Mouse (Mus musculus): ENCODE measurements around the gene Alg11. TPM values are rescaled to one million over a fixed set of nuclear protein-coding genes. Genes with fewer than 3 reads are reported as not detected.

Gene Alg11
- total RNA-seq (2021), result 10 to 100 TPM; 30.6 to 32.0 TPM
- long read RNA-seq, experiment 1, full-length matches to known transcripts, result 5 of 22 reads
- long read RNA-seq, experiment 1, partial matches to known transcripts, result 2 of 22 reads
- long read RNA-seq, experiment 1, other reads (novel, unspliced or antisense), result 15 of 22 reads
- long read RNA-seq, experiment 2, full-length matches to known transcripts, result 10 of 16 reads
- long read RNA-seq, experiment 2, partial matches to known transcripts, result 1 of 16 reads
- long read RNA-seq, experiment 2, other reads (novel, unspliced or antisense), result 5 of 16 reads

DNA sequence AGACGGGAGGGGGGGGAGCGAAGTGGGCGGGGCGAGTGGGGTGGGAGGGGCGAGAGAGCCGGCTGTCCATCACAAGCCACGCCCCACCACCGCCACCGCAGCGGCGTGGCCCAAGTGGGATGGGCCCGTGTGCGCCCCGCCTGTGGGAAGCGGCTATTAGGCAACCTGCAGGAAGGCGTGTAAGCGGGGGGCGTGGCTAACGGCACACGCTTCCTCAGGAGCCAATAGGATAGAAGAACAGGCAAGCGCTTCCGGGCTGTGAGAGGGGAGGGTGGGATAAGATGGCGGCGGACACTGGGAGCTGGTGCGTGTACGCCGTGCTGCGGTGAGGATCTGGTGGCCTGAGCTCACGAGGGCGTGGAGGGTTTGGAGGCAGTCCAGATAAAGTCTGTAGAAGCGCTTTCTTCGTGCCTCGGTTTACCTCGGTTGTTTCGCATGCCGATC lies at the start of gene Alg11:
TSS of gene Alg11 (plus strand) at position 276 of the 444 bp plus-strand sequence.
- Histone ChIP-seq H3K4me3 (peak within 1 kb of the TSS; percentile 69), H3K27ac (peak within 1 kb of the TSS; percentile 66)
- peak; percentile 93 to 98 for DNase-seq (ENCODE audit: extremely low spot score in 1 of 2, low spot score in 2 of 2)
- intact Hi-C loops (cut with DNase I), result loop anchor here (2.0 to 5.0 kb wide), 2 partner anchors 106 to 337 kb away; partner anchors contain the start of genes Nek3 and Slc25a15
- no peak for TF ChIP-seq CTCF (IDR thresholded peaks at IDR 0.05)

- DNase-seq (ENCODE audit: extremely low spot score in 1 of 2, low spot score in 2 of 2), result no peak
- H3K27ac ChIP-seq, result no peak overlapping the region
- intact Hi-C loops (cut with DNase I), result no loop called here
- TF ChIP-seq CTCF (IDR thresholded peaks at IDR 0.05), result no peak
- H3K4me3 ChIP-seq, result peak overlapping the region; percentile 36
Observed at GRCm38 (mm10) chr8:22013034-22013707, 47.4 kb upstream of the Alg11 start.

GRCm38 (mm10) chr8:22017731-22018130 lies 42.8 kb upstream of the Alg11 start:
- no peak for TF ChIP-seq CTCF (IDR thresholded peaks at IDR 0.05)
- Histone ChIP-seq H3K4me3 (no peak overlapping the region), H3K27ac (no peak overlapping the region)
- DNase-seq (ENCODE audit: extremely low spot score in 1 of 2, low spot score in 2 of 2), result no peak
- intact Hi-C loops (cut with DNase I), result no loop called here

DNA sequence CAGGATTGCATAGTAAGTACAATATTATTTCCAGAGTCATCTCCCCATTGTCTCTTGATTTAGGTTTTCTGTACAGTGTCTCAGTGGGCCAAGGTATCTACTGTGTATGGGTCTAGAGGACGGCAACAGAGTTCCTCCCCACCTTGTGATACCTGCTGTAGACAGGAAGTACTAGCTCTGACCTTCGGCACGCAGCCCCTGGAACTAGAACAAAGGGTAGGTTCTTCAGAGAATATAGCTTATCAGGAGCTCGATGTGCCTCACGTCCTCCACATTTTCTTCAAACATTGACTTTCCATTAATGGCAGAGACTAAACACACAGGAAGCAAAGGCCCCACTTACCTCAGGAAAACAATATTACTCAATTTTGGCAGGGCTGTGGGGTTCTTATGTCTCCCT lies 41.0 kb upstream of the Alg11 start:
- intact Hi-C loops (cut with DNase I), result no loop called here
- TF ChIP-seq CTCF (IDR thresholded peaks at IDR 0.05), result no peak
- H3K4me3 ChIP-seq, result no peak overlapping the region
- H3K27ac ChIP-seq, result no peak overlapping the region
- DNase-seq (ENCODE audit: extremely low spot score in 1 of 2, low spot score in 2 of 2), result no peak

- intact Hi-C loops (cut with DNase I), result no loop called here
- DNase-seq (ENCODE audit: extremely low spot score in 1 of 2, low spot score in 2 of 2), result no peak
- Histone ChIP-seq H3K4me3 (no peak overlapping the region), H3K27ac (no peak overlapping the region)
- peak; percentile 11 for TF ChIP-seq CTCF (IDR thresholded peaks at IDR 0.05)
Observed at GRCm38 (mm10) chr8:22022244-22022643, 38.3 kb upstream of the Alg11 start.

GRCm38 (mm10) chr8:22025241-22025640 lies 35.3 kb upstream of the Alg11 start:
- intact Hi-C loops (cut with DNase I), result no loop called here

DNA sequence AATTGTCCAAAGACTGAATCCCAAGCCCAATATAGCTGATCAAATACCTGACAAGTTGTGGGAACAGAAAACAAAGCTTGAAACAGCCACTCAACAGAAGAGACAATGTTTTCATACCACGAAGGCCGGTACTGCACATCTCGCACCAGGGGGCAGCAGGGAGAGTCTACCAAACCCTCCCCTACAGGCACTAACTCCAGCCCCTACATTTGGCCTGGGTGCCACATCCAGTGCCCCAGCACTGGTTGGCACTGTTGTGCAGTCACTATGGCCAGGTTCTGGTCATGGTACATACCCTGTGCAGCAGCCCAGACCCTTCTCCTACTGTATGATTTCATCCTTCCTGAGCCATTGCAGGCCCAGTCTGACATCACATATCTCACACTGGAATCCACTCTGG lies 31.5 kb upstream of the Alg11 start:
- TF ChIP-seq CTCF (IDR thresholded peaks at IDR 0.05), result no peak; the same call in 1 of the 2 replicates

More at GRCm38 (mm10) chr8:22025241-22025640, 35.3 kb upstream of the Alg11 start:
- no peak for TF ChIP-seq CTCF (IDR thresholded peaks at IDR 0.05)
- no peak for DNase-seq (ENCODE audit: extremely low spot score in 1 of 2, low spot score in 2 of 2)
- no peak overlapping the region for H3K4me3 ChIP-seq
- no peak overlapping the region for H3K27ac ChIP-seq

GRCm38 (mm10) chr8:22030990-22031389 lies 29.5 kb upstream of the Alg11 start:
- H3K27ac ChIP-seq, result no peak overlapping the region
- TF ChIP-seq CTCF (IDR thresholded peaks at IDR 0.05), result no peak
- H3K4me3 ChIP-seq, result no peak overlapping the region
- intact Hi-C loops (cut with DNase I), result no loop called here
- DNase-seq (ENCODE audit: extremely low spot score in 1 of 2, low spot score in 2 of 2), result no peak

More for the DNA sequence above, 31.5 kb upstream of the Alg11 start:
- H3K4me3 ChIP-seq, result no peak overlapping the region
- no peak overlapping the region for H3K27ac ChIP-seq
- DNase-seq (ENCODE audit: extremely low spot score in 1 of 2, low spot score in 2 of 2), result no peak
- intact Hi-C loops (cut with DNase I), result no loop called here

DNA sequence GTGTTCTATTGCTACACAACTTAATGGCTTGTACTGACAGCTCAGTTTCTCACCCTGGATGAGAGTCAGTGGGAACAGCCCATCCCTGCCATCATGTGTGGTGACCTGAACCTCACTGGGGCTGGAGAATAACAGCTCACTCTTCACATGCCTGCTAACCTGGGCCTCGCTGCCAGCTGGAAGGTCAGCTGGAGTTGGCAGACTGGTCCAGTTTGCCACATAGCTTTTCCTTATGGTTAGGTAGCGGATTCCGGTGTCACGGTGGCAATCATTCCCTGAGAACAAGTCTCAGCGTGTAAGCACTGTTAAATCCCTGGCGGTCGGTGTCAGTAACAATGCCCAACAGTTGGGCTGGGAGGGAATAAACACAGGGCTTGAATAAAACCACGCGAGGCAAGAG lies 24.4 kb upstream of the Alg11 start:
- no peak for TF ChIP-seq CTCF (IDR thresholded peaks at IDR 0.05)
- DNase-seq (ENCODE audit: extremely low spot score in 1 of 2, low spot score in 2 of 2), result no peak
- no peak overlapping the region for H3K4me3 ChIP-seq
- no peak overlapping the region for H3K27ac ChIP-seq
- intact Hi-C loops (cut with DNase I), result no loop called here

- no peak for DNase-seq (ENCODE audit: extremely low spot score in 1 of 2, low spot score in 2 of 2)
- intact Hi-C loops (cut with DNase I), result no loop called here
- no peak for TF ChIP-seq CTCF (IDR thresholded peaks at IDR 0.05)
- Histone ChIP-seq H3K4me3 (no peak overlapping the region), H3K27ac (no peak overlapping the region)
Observed at GRCm38 (mm10) chr8:22037022-22037421, 23.5 kb upstream of the Alg11 start.

GRCm38 (mm10) chr8:22039468-22040152 lies 20.9 kb upstream of the Alg11 start:
- no peak for TF ChIP-seq CTCF (IDR thresholded peaks at IDR 0.05)
- Histone ChIP-seq H3K4me3 (no peak overlapping the region), H3K27ac (no peak overlapping the region)
- intact Hi-C loops (cut with DNase I), result no loop called here
- DNase-seq (ENCODE audit: extremely low spot score in 1 of 2, low spot score in 2 of 2), result no peak

GRCm38 (mm10) chr8:22040153-22040509 lies 20.4 kb upstream of the Alg11 start:
- no peak overlapping the region for H3K27ac ChIP-seq
- no peak for DNase-seq (ENCODE audit: extremely low spot score in 1 of 2, low spot score in 2 of 2)
- TF ChIP-seq CTCF (IDR thresholded peaks at IDR 0.05), result no peak
- intact Hi-C loops (cut with DNase I), result no loop called here
- H3K4me3 ChIP-seq, result no peak overlapping the region

All from left cerebral cortex, adult 2 months (tissue).